Mouse (Mus musculus): ENCODE measurements around the gene Smco4.

DNA sequence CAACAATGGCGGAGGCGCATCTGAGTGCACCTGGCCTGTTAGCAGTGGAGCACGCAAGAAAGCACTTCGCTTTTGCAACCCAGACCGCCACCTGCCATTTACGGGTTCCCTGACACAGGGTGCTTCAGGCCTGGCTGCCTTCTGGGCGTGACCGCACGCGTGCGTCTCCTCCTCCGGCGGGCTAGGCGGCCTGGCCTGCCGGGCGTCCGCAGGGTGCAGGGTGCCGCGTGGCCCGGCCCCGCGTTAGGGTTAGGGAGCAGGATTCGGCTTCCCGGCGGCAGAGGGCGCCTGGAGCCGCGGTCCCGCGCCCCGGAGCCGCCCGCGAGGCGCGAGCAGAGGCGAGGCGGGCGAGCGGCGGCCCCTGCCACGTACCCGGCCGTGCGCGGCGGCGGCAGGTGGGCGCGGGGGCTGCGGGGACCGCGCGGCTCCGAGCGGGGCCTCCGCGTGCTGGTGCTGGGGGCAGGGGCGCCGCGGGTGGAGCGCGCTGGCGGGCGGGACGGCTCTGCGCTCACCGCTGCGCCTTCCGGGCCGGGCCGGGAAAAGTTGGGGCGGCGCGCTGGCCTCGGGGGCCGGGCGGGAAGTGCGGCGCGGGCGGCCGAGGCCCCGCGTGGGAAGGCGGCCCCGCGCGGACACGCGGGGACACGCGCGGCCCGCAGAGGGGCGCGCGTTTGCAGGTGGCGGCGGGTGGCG, at the start of gene Smco4:
- TF ChIP-seq POLR2A (IDR thresholded peaks at IDR 0.05; ENCODE audit: extremely low read depth, insufficient read depth, low read length) (no peak), CTCF (IDR thresholded peaks at IDR 0.05; ENCODE audit: low read depth, low read length) (peak; percentile 71)
